Comparison of ENCODE assay signal across 8 mouse cellular contexts in the genomic region with DNA sequence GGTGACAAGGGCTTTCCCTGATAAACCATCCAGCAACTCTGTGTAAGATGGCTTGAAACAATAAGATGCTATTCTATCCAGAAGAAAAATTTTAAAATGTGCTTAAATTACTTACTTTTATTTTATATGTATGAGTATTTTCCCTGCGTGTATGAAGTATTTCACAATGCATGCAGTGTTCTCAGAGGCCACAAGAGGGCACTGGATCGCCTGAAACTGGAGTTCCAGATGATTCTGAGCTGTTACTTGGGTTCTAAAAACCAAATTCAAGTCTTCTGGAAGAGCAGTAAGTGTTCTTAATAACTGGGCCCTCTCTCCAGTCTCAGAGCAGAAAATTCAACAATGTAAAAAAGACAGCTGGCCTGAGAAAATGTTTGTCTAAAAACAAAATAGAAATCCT. TPM values are rescaled to one million over a fixed set of nuclear protein-coding genes. Genes with fewer than 3 reads are reported as not detected.
DNase-seq lines count a peak whose midpoint lies in the region; ATAC-seq lines count a peak whose summit lies in the region.

No protein-coding gene starts in this region.

- no peak overlapping the region for H3K9ac ChIP-seq in liver, embryonic 12.5 days

- no peaks in the 10 kb centered on the region for H3K4me1 ChIP-seq in liver, embryonic 12.5 days

- no peak overlapping the region for H3K27ac ChIP-seq in liver, embryonic 12.5 days

- H3K36me3 ChIP-seq in liver, embryonic 12.5 days, result no peaks in the 10 kb centered on the region

- H3K27me3 ChIP-seq in liver, embryonic 12.5 days (replicated peaks), result no peaks in the 10 kb centered on the region

- WGBS in liver, embryonic 12.5 days (ENCODE audit: insufficient replicate concordance), result 11% methylated on average over 2 of the region's 2 CpGs

- H3K9me3 ChIP-seq in liver, embryonic 12.5 days (replicated peaks), result no peaks in the 10 kb centered on the region

- no peak overlapping the region for H3K4me2 ChIP-seq in liver, embryonic 12.5 days

- DNase-seq in liver, result peak; percentile 42
- peak; percentile 70 for DNase-seq in MN1 (ENCODE audit: low spot score)
- DNase-seq in cerebellum, adult 8-10 months, result peak; percentile 72
- peak; percentile 59 to 78 for DNase-seq in left cerebral cortex, postnatal 14 days (ENCODE audit: low spot score in 2 of 2)
- DNase-seq in urinary bladder, postnatal 14 days (ENCODE audit: low spot score), result peak; percentile 65

- no peak overlapping the region for H3K4me3 ChIP-seq in liver, embryonic 12.5 days

- intact Hi-C loops in left cerebral cortex, postnatal 14 days (cut with DNase I), result no loop called here

- ATAC-seq in liver, embryonic 12.5 days, result no peak
- ATAC-seq in granulocyte monocyte progenitor cell, adult 5-6 weeks (replicated peaks; ENCODE audit: poor library complexity, severe bottlenecking), result peak; percentile 71
- peak; percentile 79; the same call in 1 of the 2 replicates for ATAC-seq in neutrophil, adult 5-6 weeks (ENCODE audit: extremely low read depth, insufficient number of reproducible peaks, low FRiP score, poor library complexity, severe bottlenecking)

RNA-seq across cellular contexts. Expression of gene Mterf2, which starts 26.4 kb away (rescaled TPM):
- 6.9 and 7.0 TPM in 2 replicates for polyA plus RNA-seq in liver, embryonic 12.5 days (2016; fragmentation: Nextera tagmentation; extraction: Ambion mirVana)
- 3.4 TPM in 1 of 2 replicates, not detected in the other for total RNA-seq in granulocyte monocyte progenitor cell, adult 5-6 weeks (2014; fragmentation: Nextera tagmentation)
- 9.2 and 12.0 TPM in 2 replicates for total RNA-seq in granulocyte monocyte progenitor cell, adult 5-6 weeks (2017)
- total RNA-seq in left cerebral cortex, postnatal 14 days (2021), result 10 to 100 TPM; 14.6 to 14.8 TPM
- 19.6 and 22.9 TPM in 2 replicates for total RNA-seq in neutrophil, adult 5-6 weeks (2017)

RNA-seq across cellular contexts. Expression of gene Cry1, which starts 30.7 kb away (rescaled TPM):
- polyA plus RNA-seq in liver, embryonic 12.5 days (2016; fragmentation: Nextera tagmentation; extraction: Ambion mirVana), result 12.3 and 12.7 TPM in 2 replicates
- 24.6 and 40.3 TPM in 2 replicates for total RNA-seq in granulocyte monocyte progenitor cell, adult 5-6 weeks (2014; fragmentation: Nextera tagmentation)
- total RNA-seq in granulocyte monocyte progenitor cell, adult 5-6 weeks (2017), result 15.7 and 19.7 TPM in 2 replicates
- total RNA-seq in left cerebral cortex, postnatal 14 days (2021), result 10 to 100 TPM; 15.0 to 18.6 TPM
- 19.4 and 26.1 TPM in 2 replicates for total RNA-seq in neutrophil, adult 5-6 weeks (2017)

RNA-seq across cellular contexts. Expression of gene Tmem263, which starts 51.8 kb away (rescaled TPM):
- 24.7 and 25.0 TPM in 2 replicates for polyA plus RNA-seq in liver, embryonic 12.5 days (2016; fragmentation: Nextera tagmentation; extraction: Ambion mirVana)
- total RNA-seq in granulocyte monocyte progenitor cell, adult 5-6 weeks (2014; fragmentation: Nextera tagmentation), result 23.5 and 25.0 TPM in 2 replicates
- 16.1 and 17.6 TPM in 2 replicates for total RNA-seq in granulocyte monocyte progenitor cell, adult 5-6 weeks (2017)
- 10 to 100 TPM; 33.7 to 37.5 TPM for total RNA-seq in left cerebral cortex, postnatal 14 days (2021)
- total RNA-seq in neutrophil, adult 5-6 weeks (2017), result 13.2 and 15.7 TPM in 2 replicates

RNA-seq across cellular contexts. Expression of gene Fhl4, which starts 51.9 kb away (rescaled TPM):
- 0.38 and 0.67 TPM in 2 replicates for polyA plus RNA-seq in liver, embryonic 12.5 days (2016; fragmentation: Nextera tagmentation; extraction: Ambion mirVana)
- 0.88 and 1.5 TPM in 2 replicates for total RNA-seq in granulocyte monocyte progenitor cell, adult 5-6 weeks (2014; fragmentation: Nextera tagmentation)
- 1.2 and 2.0 TPM in 2 replicates for total RNA-seq in granulocyte monocyte progenitor cell, adult 5-6 weeks (2017)
- under 1 TPM; 0.46 to 0.87 TPM for total RNA-seq in left cerebral cortex, postnatal 14 days (2021)
- 0.81 and 0.98 TPM in 2 replicates for total RNA-seq in neutrophil, adult 5-6 weeks (2017)
